Mouse (Mus musculus) lung, adult 2 months (tissue): ENCODE results near the gene Lat2.

Experiments used
- CTCF ChIP-seq: fragments of 200-500 bp; IDR thresholded peaks from 2 replicates; pipeline ENCODE4 v1.5.1; 2011; ENCODE audit warnings: mild to moderate bottlenecking, low read length, control low read depth; ENCODE audit not compliant: insufficient read depth
- POLR2A ChIP-seq: fragments of 200-500 bp; IDR thresholded peaks from 2 replicates; pipeline ENCODE4 v1.6.1; 2011; ENCODE audit warnings: low read depth, mild to moderate bottlenecking, control low read depth, low read length, borderline replicate concordance; ENCODE audit errors: extremely low read depth

- TF ChIP-seq POLR2A (no peak), CTCF (no peak)
These were observed at the start of gene Lat2 for GRCm38 (mm10) chr5:134614802-134615201.
